Mouse (Mus musculus) liver, embryonic 14.5 days (tissue): Measurements from ENCODE around the gene Fam19a2. TPM values are rescaled to one million over a fixed set of nuclear protein-coding genes. Genes with fewer than 3 reads are reported as not detected.

Experiments
- ATAC-seq: fragments of 200-750 bp; cut with Nextera tagmentation; 2 replicates; pipeline ENCODE4 v1.8.0; 2017; ENCODE audit warnings: moderate number of reproducible peaks, mild to moderate bottlenecking, moderate library complexity; ENCODE audit not compliant: insufficient read depth
- DNase-seq, 3 experiments: peaks; one replicate each; pipeline ENCODE4 v3.0.0-alpha.2; 2012 to 2013; ENCODE audit warnings: low read depth in 3 of 3, low spot score in 3 of 3
- H3K27ac ChIP-seq: fragments of 300-500 bp; sonication (generic); 2 replicates; pipeline ENCODE4 v1.5.1; 2014; ENCODE audit warnings: moderate library complexity, mild to moderate bottlenecking, control low read depth, inconsistent platforms
- H3K27me3 ChIP-seq: fragments of 300-500 bp; sonication (generic); 2 replicates; pipeline ENCODE4 v1.6.1; 2014; ENCODE audit warnings: mild to moderate bottlenecking, low read length, moderate library complexity; ENCODE audit not compliant: control insufficient read depth, insufficient read depth
- H3K36me3 ChIP-seq: fragments of 300-500 bp; sonication (generic); replicated peaks from 2 replicates; pipeline ENCODE4 v1.6.1; 2014; ENCODE audit warnings: low read depth; ENCODE audit not compliant: control insufficient read depth, insufficient read depth
- H3K4me1 ChIP-seq, 2 experiments: fragments of 200-500 bp in 1 of 2; fragments of 300-500 bp in 1 of 2; sonication (generic) in 1 of 2; replicated peaks; 2 replicates each; pipeline ENCODE4 v1.6.1; 2012 to 2014; ENCODE audit warnings: antibody characterized with exemption in 1 of 2, inconsistent platforms in 1 of 2, low read length in 1 of 2; ENCODE audit not compliant: control insufficient read depth in 2 of 2, insufficient read depth in 2 of 2
- H3K4me2 ChIP-seq: fragments of 300-500 bp; sonication (generic); 2 replicates; pipeline ENCODE4 v1.6.1; 2014; ENCODE audit warnings: low read depth, mild to moderate bottlenecking, control low read depth, moderate library complexity
- H3K4me3 ChIP-seq, 2 experiments: fragments of 200-500 bp in 1 of 2; fragments of 300-500 bp in 1 of 2; sonication (generic) in 1 of 2; 2 replicates each; pipeline ENCODE4 v1.5.1; 2012 to 2014; ENCODE audit warnings: low read depth in 2 of 2, low read length in 2 of 2, mild to moderate bottlenecking in 2 of 2, control low read depth in 1 of 2, inconsistent platforms in 1 of 2, moderate library complexity in 1 of 2; ENCODE audit not compliant: insufficient read depth in 1 of 2
- H3K9ac ChIP-seq: fragments of 300-500 bp; sonication (generic); replicated peaks from 2 replicates; pipeline ENCODE4 v1.6.1; 2014; ENCODE audit warnings: mild to moderate bottlenecking, control low read depth, moderate library complexity
- H3K9me3 ChIP-seq: fragments of 300-500 bp; sonication (generic); 2 replicates; pipeline ENCODE4 v1.6.1; 2016; ENCODE audit warnings: low read length, mixed read lengths; ENCODE audit not compliant: control insufficient read depth
- CTCF ChIP-seq: IDR thresholded peaks from 2 replicates; pipeline ENCODE4 v1.5.1; 2016; ENCODE audit warnings: antibody characterized with exemption, low read depth, control low read depth
- EP300 ChIP-seq: IDR thresholded peaks from 2 replicates; pipeline ENCODE4 v1.6.1; 2016; ENCODE audit warnings: antibody characterized with exemption, low read depth
- WGBS: fragments of 180-500 bp; shearing (Covaris S2); extraction: QIAGEN DNeasy Blood & Tissue Kit; methylation state at CpG from one replicate; pipeline ENCODE4 v1.1.7; 2014; ENCODE audit not compliant: insufficient replicate concordance; 5-methylcytosine and 5-hydroxymethylcytosine counted together
- polyA plus RNA-seq, 2 experiments: library from polyadenylated mRNA; depleted of rRNA in 1 of 2; stranded (reverse) in 1 of 2; unstranded in 1 of 2; fragments of >200 nt; fragmentation: Nextera tagmentation in 1 of 2; extraction: Ambion mirVana in 1 of 2; gene quantifications; 2 replicates each; pipeline versions ENCODE4 v1.2.1 to v1.2.3; 2012 to 2014

Gene Fam19a2
- polyA plus RNA-seq, 2 experiments = 0.12 to 0.20 TPM

GRCm38 (mm10) chr10:123632029-123632428, 368.2 kb downstream of the Fam19a2 start:
- Histone ChIP-seq H3K27me3 (no peaks in the 10 kb centered on the region), H3K4me2 (no peak overlapping the region)

DNA sequence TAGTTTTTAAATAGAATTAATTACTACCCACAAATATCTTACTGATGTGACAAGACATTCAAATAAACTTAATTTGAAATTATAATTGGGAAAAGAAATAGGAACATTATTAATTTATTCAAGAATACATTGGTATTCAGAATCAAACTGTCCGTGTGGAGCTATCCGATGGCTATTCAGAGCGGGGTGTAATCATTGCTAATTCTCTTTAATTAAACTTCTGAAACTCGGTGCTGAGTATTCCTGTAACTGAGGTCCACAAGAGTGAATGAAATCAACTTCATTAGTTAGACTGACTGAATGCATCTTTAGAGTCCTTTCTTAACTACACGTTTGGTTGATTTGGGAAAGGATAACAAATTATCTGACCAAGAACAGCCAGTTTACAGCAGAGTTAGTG, 372.9 kb downstream of the Fam19a2 start:
- 64% methylated on average over 5 of the region's 5 CpGs for whole genome bisulfite sequencing
- Histone ChIP-seq H3K9ac (no peak overlapping the region), H3K4me3 (no peak overlapping the region), H3K27me3 (no peaks in the 10 kb centered on the region), H3K4me2 (no peak overlapping the region), H3K27ac (no peak overlapping the region), H3K36me3 (no peaks in the 10 kb centered on the region), H3K9me3 (no peaks in the 10 kb centered on the region), H3K4me1 (no peaks in the 10 kb centered on the region)
- DNase-seq (no peak), ATAC-seq (no peak)
- no peak for TF ChIP-seq EP300
- TF ChIP-seq CTCF = no peak

More at GRCm38 (mm10) chr10:123632029-123632428, 368.2 kb downstream of the Fam19a2 start:
- TF ChIP-seq CTCF (no peak), EP300 (no peak)
- Histone ChIP-seq H3K27ac (no peak overlapping the region), H3K4me3 (no peak overlapping the region), H3K4me1 (no peaks in the 10 kb centered on the region), H3K36me3 (no peaks in the 10 kb centered on the region), H3K9ac (no peak overlapping the region), H3K9me3 (no peaks in the 10 kb centered on the region; the same call in 1 of the 2 replicates)
- DNase-seq (no peak), ATAC-seq (no peak)
- 57% methylated on average over 5 of the region's 5 CpGs for WGBS

- DNase-seq (no peak), ATAC-seq (no peak)
- H3K4me3 ChIP-seq = no peak overlapping the region
- H3K4me2 ChIP-seq = no peak overlapping the region
- TF ChIP-seq CTCF = no peak
- no peak for TF ChIP-seq EP300
- no peaks in the 10 kb centered on the region for H3K36me3 ChIP-seq
- no peaks in the 10 kb centered on the region for H3K4me1 ChIP-seq
- no peaks in the 10 kb centered on the region for H3K27me3 ChIP-seq
- no peaks in the 10 kb centered on the region for H3K9me3 ChIP-seq
- no peak overlapping the region for H3K9ac ChIP-seq
- no peak overlapping the region for H3K27ac ChIP-seq
Observed at GRCm38 (mm10) chr10:123637496-123637895, 373.7 kb downstream of the Fam19a2 start.

DNA sequence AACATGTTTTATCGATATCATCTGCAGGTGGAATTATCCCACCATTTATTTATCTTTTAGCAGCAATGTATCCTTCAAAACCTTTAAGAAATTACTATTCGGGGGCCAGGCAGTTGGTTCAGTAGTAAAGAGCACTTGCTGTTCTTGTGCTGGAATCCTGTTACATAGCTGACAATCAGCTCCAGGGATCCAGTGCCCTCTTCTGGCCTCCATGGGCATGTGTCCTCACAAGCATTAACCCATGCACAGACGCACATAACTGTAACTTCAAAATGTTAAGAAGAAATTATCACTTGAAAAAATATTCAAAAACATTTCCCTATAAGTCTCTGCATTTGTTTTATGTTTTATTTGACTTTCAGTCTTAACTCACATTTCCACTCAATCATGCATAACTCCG, 381.8 kb downstream of the Fam19a2 start:
- Histone ChIP-seq H3K27me3 (no peaks in the 10 kb centered on the region), H3K27ac (no peak overlapping the region), H3K9me3 (no peaks in the 10 kb centered on the region), H3K4me3 (no peak overlapping the region), H3K4me2 (no peak overlapping the region), H3K4me1 (no peaks in the 10 kb centered on the region), H3K9ac (no peak overlapping the region), H3K36me3 (no peaks in the 10 kb centered on the region)
- ATAC-seq (no peak), DNase-seq (no peak)
- TF ChIP-seq CTCF = peak; percentile 15; the same call in 1 of the 2 replicates
- TF ChIP-seq EP300 = no peak
- WGBS = 70% methylated on average over 4 of the region's 4 CpGs

GRCm38 (mm10) chr10:123671208-123671607, 407.4 kb downstream of the Fam19a2 start:
- ATAC-seq (no peak), DNase-seq (no peak)
- Histone ChIP-seq H3K4me2 (no peak overlapping the region), H3K27me3 (no peaks in the 10 kb centered on the region), H3K4me3 (no peak overlapping the region), H3K36me3 (no peaks in the 10 kb centered on the region), H3K9ac (no peak overlapping the region), H3K4me1 (no peaks in the 10 kb centered on the region), H3K27ac (no peak overlapping the region), H3K9me3 (no peaks in the 10 kb centered on the region)
- TF ChIP-seq CTCF (no peak), EP300 (no peak)
